Mouse (Mus musculus) hindbrain, embryonic 14.5 days (tissue): ENCODE measurements at regions not wholly inside any gene's neighbourhood (a gene's known extent, or its start where the extent isn't known, plus 50 kb on each side); places are given as distances from the start of the nearest gene placed in this dataset.
A peak's percentile ranks its signal among the peaks of the same experiment; 100 is the strongest.

Source experiments
- ATAC-seq: fragments of 200-750 bp; cut with Nextera tagmentation; 2 replicates; pipeline ENCODE4 v1.8.0; 2017; ENCODE audit warnings: moderate number of reproducible peaks, mild to moderate bottlenecking, moderate TSS enrichment, moderate library complexity; ENCODE audit not compliant: low FRiP score
- DNase-seq: peaks from one replicate; pipeline ENCODE4 v3.0.0-alpha.2; 2015; ENCODE audit warnings: low spot score
- H3K27ac ChIP-seq: fragments of 300-500 bp; sonication (generic); 2 replicates; pipeline ENCODE4 v1.5.1; 2014; ENCODE audit warnings: mild to moderate bottlenecking, moderate library complexity
- H3K27me3 ChIP-seq: fragments of 300-500 bp; sonication (generic); 2 replicates; pipeline ENCODE4 v1.6.1; 2014; ENCODE audit warnings: mild to moderate bottlenecking, low read length, mixed read lengths; ENCODE audit not compliant: control insufficient read depth, insufficient read depth
- H3K36me3 ChIP-seq: fragments of 300-500 bp; sonication (generic); replicated peaks from 2 replicates; pipeline ENCODE4 v1.6.1; 2014; ENCODE audit not compliant: control insufficient read depth, insufficient read depth
- H3K4me1 ChIP-seq: fragments of 300-500 bp; sonication (generic); replicated peaks from 2 replicates; pipeline ENCODE4 v1.6.1; 2014; ENCODE audit warnings: antibody characterized with exemption, low read length, mixed read lengths; ENCODE audit not compliant: control insufficient read depth, insufficient read depth
- H3K4me2 ChIP-seq: fragments of 300-500 bp; sonication (generic); replicated peaks from 2 replicates; pipeline ENCODE4 v1.6.1; 2014; ENCODE audit warnings: mild to moderate bottlenecking, moderate library complexity
- H3K4me3 ChIP-seq: fragments of 300-500 bp; sonication (generic); replicated peaks from 2 replicates; pipeline ENCODE4 v1.5.1; 2014; ENCODE audit warnings: mild to moderate bottlenecking, low read length
- H3K9ac ChIP-seq: fragments of 300-500 bp; sonication (generic); 2 replicates; pipeline ENCODE4 v1.6.1; 2014
- H3K9me3 ChIP-seq: fragments of 300-500 bp; sonication (generic); 2 replicates; pipeline ENCODE4 v1.6.1; 2016; ENCODE audit warnings: low read length; ENCODE audit not compliant: control insufficient read depth
- WGBS: fragments of 180-500 bp; shearing (Covaris S2); extraction: QIAGEN DNeasy Blood & Tissue Kit; methylation state at CpG from one replicate; pipeline ENCODE4 v1.1.7; 2014; 5-methylcytosine and 5-hydroxymethylcytosine counted together

DNA sequence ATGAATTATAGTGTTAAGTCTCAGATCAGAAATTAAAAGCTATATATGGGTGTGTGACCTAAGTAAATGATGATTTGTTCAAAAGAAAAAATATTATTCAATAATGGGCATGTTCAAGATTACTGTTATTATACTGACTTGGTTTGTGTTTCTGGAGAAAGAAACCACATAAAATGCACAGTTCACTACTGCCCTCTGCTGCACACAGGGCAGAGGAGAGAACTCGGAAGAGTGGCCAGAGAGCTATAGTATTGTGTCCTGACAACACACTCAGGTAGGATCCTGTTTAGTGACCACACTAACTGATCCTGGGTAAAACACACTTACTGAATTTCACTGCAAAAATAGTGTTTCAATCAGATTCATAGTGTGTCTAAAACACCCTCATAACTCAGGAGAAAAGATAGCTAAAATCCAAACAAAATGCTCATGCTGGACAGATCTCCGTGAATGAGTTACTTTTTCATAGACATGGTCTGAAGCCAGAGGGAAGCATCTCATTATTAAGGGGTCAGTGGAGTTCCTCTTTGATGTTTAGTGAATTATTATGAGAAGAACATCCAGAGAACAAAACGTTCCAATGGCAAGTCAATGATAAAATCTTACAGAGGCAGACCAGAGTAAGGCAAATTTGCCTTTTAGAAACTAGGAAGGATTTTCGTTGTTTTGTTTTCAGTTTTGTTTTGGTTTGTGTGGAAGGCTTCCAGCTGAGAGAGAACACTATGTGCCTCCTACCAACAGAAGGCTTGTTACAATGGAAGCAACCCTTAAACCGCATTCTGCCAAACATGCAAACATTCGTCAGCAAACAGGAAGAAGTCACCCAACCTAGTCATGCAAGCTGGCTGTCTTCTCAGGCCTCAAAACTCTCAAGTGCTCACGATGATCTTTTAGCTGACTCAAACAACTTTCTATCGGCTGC, 218.6 kb upstream of the Dab2 start:
- H3K36me3 ChIP-seq: no peaks in the 10 kb centered on the region
- H3K9me3 ChIP-seq: no peaks in the 10 kb centered on the region
- no peak overlapping the region for H3K9ac ChIP-seq
- ATAC-seq (peak; percentile 77; the same call in 1 of the 2 replicates), DNase-seq (peak; percentile 79)
- no peaks in the 10 kb centered on the region for H3K4me1 ChIP-seq
- H3K27ac ChIP-seq: no peak overlapping the region
- no peak overlapping the region for H3K4me3 ChIP-seq
- 35% methylated on average over 8 of the region's 8 CpGs for WGBS
- no peaks in the 10 kb centered on the region for H3K27me3 ChIP-seq
- H3K4me2 ChIP-seq: no peak overlapping the region

DNA sequence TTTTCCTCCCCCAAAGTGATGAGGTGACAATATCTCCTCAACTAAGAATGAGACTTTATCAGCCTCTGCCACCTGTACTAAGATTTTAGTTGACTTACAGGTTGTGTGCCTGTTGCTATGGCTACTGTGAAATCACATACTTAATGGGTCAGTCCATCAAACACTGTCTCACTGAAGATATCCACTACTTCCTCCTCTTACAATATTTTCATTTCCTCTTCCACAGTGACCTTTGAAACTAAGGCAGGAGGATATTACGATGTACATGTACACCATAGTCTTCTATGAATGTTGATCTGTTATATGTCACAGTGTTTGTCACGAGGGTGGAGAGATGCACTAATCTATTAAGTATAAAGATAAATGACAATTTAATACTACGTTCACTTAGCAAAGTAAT, 212.4 kb upstream of the Dab2 start:
- 84% methylated on average over 3 of the region's 3 CpGs for WGBS
- Histone ChIP-seq H3K27me3 (no peaks in the 10 kb centered on the region), H3K4me3 (no peak overlapping the region), H3K9me3 (no peaks in the 10 kb centered on the region), H3K9ac (no peak overlapping the region), H3K27ac (no peak overlapping the region), H3K36me3 (no peaks in the 10 kb centered on the region), H3K4me2 (no peak overlapping the region), H3K4me1 (no peaks in the 10 kb centered on the region)
- DNase-seq: no peak
- no peak for ATAC-seq

GRCm38 (mm10) chr15:6088498-6088897, 211.1 kb upstream of the Dab2 start:
- H3K9me3 ChIP-seq: no peaks in the 10 kb centered on the region
- H3K4me2 ChIP-seq: no peak overlapping the region
- no peaks in the 10 kb centered on the region for H3K27me3 ChIP-seq
- no peak overlapping the region for H3K9ac ChIP-seq
- no peak overlapping the region for H3K4me3 ChIP-seq
- H3K27ac ChIP-seq: no peak overlapping the region
- DNase-seq: no peak
- H3K4me1 ChIP-seq: no peaks in the 10 kb centered on the region
- WGBS: 90% methylated on average over 4 of the region's 4 CpGs
- no peaks in the 10 kb centered on the region for H3K36me3 ChIP-seq
- no peak for ATAC-seq

DNA sequence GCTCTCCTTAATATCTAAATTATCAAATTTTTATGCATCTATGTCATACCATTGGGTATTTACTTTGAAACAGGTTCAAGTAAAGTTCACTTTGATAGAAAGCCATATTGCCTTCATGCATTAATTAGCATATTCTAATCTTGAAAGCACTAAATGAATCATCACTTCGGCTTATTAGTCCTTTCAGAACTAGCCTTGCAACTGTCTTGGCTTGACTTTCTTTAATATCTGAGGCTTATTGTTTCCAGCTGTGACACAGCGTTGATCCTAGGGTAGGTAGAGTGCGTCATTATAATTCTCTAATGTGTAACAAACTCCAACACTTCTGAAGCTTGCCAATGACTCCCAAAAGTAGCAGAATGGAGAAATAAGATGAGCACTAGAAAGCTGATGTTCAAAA, 169.9 kb upstream of the Dab2 start:
- H3K36me3 ChIP-seq: no peaks in the 10 kb centered on the region
- DNase-seq (no peak), ATAC-seq (no peak)
- H3K9me3 ChIP-seq: no peaks in the 10 kb centered on the region
- no peak overlapping the region for H3K4me2 ChIP-seq
- H3K4me1 ChIP-seq: no peaks in the 10 kb centered on the region
- no peak overlapping the region for H3K4me3 ChIP-seq
- 85% methylated on average over 3 of the region's 3 CpGs for WGBS
- H3K9ac ChIP-seq: no peak overlapping the region
- H3K27ac ChIP-seq: no peak overlapping the region
- H3K27me3 ChIP-seq: no peaks in the 10 kb centered on the region

- DNase-seq (no peak), ATAC-seq (no peak)
- Histone ChIP-seq H3K4me3 (no peak overlapping the region), H3K9me3 (peaks cover 9% of the 10 kb centered on the region; the same call in 1 of the 2 replicates), H3K27ac (no peak overlapping the region), H3K4me1 (no peaks in the 10 kb centered on the region), H3K9ac (no peak overlapping the region), H3K36me3 (no peaks in the 10 kb centered on the region), H3K4me2 (no peak overlapping the region), H3K27me3 (no peaks in the 10 kb centered on the region)
Measured at GRCm38 (mm10) chr15:6132216-6132615, 167.4 kb upstream of the Dab2 start.

- Histone ChIP-seq H3K36me3 (no peaks in the 10 kb centered on the region), H3K9me3 (no peaks in the 10 kb centered on the region), H3K4me3 (no peak overlapping the region), H3K27ac (no peak overlapping the region), H3K27me3 (no peaks in the 10 kb centered on the region), H3K4me2 (no peak overlapping the region), H3K4me1 (no peaks in the 10 kb centered on the region), H3K9ac (no peak overlapping the region)
- no peak for ATAC-seq
- 93% methylated on average over 2 of the region's 2 CpGs for WGBS
- DNase-seq: no peak
Measured at GRCm38 (mm10) chr15:6145071-6145470, 154.5 kb upstream of the Dab2 start.

DNA sequence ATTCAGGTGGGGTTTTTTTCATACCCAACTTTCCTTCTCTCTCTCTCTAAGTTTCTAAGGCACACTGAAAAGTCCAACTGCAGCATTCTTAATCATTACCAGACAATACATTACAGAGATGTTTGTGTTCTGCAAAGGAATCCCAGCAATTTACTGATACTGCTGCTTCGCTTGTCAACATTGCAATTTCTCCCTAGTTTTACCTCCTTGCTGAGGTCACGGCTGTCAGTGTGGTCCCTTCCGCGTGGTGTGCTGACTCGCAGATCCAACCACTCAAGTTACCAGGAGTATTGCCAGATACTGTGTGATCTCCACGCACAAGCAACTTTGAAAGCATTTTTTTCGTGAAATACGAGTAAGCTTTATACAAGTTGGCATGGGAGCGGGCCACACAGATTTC, 144.9 kb upstream of the Dab2 start:
- H3K36me3 ChIP-seq: no peaks in the 10 kb centered on the region
- no peak for DNase-seq
- no peak for ATAC-seq
- H3K9me3 ChIP-seq: no peaks in the 10 kb centered on the region
- no peak overlapping the region for H3K27ac ChIP-seq
- H3K4me3 ChIP-seq: no peak overlapping the region
- H3K4me2 ChIP-seq: no peak overlapping the region
- no peaks in the 10 kb centered on the region for H3K4me1 ChIP-seq
- WGBS: 84% methylated on average over 9 of the region's 9 CpGs
- H3K9ac ChIP-seq: no peak overlapping the region
- H3K27me3 ChIP-seq: no peaks in the 10 kb centered on the region

- Histone ChIP-seq H3K27me3 (no peaks in the 10 kb centered on the region), H3K4me2 (no peak overlapping the region), H3K4me3 (no peak overlapping the region), H3K4me1 (no peaks in the 10 kb centered on the region), H3K9ac (no peak overlapping the region), H3K27ac (no peak overlapping the region), H3K9me3 (no peaks in the 10 kb centered on the region), H3K36me3 (no peaks in the 10 kb centered on the region)
- WGBS: 77% methylated on average over 1 of the region's 1 CpGs
- no peak for ATAC-seq
- DNase-seq: no peak
Measured at GRCm38 (mm10) chr15:6180261-6180660, 119.3 kb upstream of the Dab2 start.

GRCm38 (mm10) chr15:6183627-6184026, 116.0 kb upstream of the Dab2 start:
- no peaks in the 10 kb centered on the region for H3K4me1 ChIP-seq
- ATAC-seq (no peak), DNase-seq (no peak)
- no peaks in the 10 kb centered on the region for H3K27me3 ChIP-seq
- no peak overlapping the region for H3K27ac ChIP-seq
- no peak overlapping the region for H3K4me3 ChIP-seq
- no peaks in the 10 kb centered on the region for H3K9me3 ChIP-seq
- WGBS: 93% methylated on average over 3 of the region's 3 CpGs
- no peak overlapping the region for H3K4me2 ChIP-seq
- no peaks in the 10 kb centered on the region for H3K36me3 ChIP-seq
- no peak overlapping the region for H3K9ac ChIP-seq

- DNase-seq: no peak
- no peak overlapping the region for H3K4me3 ChIP-seq
- H3K4me2 ChIP-seq: no peak overlapping the region
- no peak overlapping the region for H3K9ac ChIP-seq
- no peak overlapping the region for H3K27ac ChIP-seq
- no peaks in the 10 kb centered on the region for H3K36me3 ChIP-seq
- no peaks in the 10 kb centered on the region for H3K4me1 ChIP-seq
- H3K27me3 ChIP-seq: no peaks in the 10 kb centered on the region
- ATAC-seq: no peak
- no peaks in the 10 kb centered on the region for H3K9me3 ChIP-seq
Measured at GRCm38 (mm10) chr15:6191845-6192244, 107.7 kb upstream of the Dab2 start.
